Mouse (Mus musculus): ENCODE results near the gene Zscan29.

- TF ChIP-seq CTCF (IDR thresholded peaks at IDR 0.05; ENCODE audit: extremely low read depth, insufficient read depth, low read length), result no peak
- no peak for TF ChIP-seq POLR2A (IDR thresholded peaks at IDR 0.05; ENCODE audit: extremely low read depth, insufficient read depth, low read length)
Observed at GRCm38 (mm10) chr2:121170481-121170971, 399 bp downstream of the Zscan29 start, which contains the start of gene Tubgcp4.

All from cortical plate, adult 2 months (tissue).